Mouse (Mus musculus): ENCODE data around the gene Lnx2.

Gene Lnx2

DNA sequence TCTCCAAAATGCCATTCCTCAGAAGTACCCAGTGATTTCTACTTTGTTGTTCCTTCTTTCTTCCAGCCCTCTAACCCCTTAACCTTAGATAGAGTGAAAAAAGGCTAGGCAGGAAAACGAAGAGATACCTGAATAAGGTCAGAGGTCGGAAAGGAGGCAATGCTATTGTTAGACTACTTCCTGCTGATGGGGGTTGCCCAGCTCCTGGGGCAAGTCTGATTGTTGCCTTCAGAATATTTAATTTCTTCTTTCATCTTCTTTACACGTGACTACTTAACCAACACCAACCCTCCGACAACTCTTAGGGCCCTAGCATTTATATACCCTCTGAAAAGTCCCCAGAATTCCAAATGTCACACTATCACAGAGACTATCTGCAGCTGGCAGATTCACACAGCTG is 10.3 kb downstream of the Lnx2 start:
- peak; percentile 76; the same call in 1 of the 2 replicates for TF ChIP-seq GATA4 (IDR thresholded peaks at IDR 0.05; ENCODE audit: insufficient replicate concordance, low read length)

DNA sequence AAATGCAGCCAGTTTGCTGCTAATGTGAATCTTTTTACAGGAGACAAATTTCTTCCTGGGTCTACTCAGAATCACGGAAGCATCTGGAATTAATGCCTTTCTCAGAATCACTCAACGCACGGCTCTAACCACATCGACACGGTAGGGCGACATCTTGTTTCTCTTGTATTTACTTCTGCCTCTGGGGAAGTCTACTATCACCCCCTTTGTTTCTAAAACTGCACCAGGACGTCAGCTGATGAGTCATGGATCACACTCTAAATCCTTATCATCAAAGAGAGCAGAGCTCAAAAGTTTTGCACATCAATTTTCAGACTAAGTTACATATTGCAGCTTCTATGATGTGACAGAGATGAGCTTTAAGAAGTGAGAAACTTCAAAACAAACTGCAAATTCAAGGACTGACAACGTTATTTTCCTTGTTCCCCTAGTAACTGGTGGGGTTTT is 13.1 kb downstream of the Lnx2 start:
- peak; percentile 29; the same call in 1 of the 2 replicates for TF ChIP-seq GATA4 (IDR thresholded peaks at IDR 0.05; ENCODE audit: insufficient replicate concordance, low read length)

DNA sequence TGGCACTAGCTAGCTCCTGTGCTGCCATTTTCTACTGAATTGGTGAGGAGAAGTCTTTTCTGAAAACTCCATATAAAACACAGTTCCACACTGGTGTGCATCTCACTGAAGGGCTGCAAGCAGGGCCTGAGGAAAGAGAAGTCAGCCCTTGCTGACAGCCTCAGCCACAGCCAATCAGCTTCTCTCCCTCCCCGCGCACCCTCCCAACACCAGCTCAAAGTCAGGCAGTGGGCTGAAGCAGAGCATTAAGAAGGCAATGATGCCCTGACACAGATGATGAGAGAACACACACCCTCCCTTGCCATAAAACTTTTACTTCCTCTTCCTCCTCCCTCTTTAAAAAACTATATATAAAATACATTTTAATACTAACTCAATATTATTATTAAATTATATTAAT is 16.4 kb downstream of the Lnx2 start:
- TF ChIP-seq GATA4 (IDR thresholded peaks at IDR 0.05; ENCODE audit: insufficient replicate concordance, low read length): no peak

DNA sequence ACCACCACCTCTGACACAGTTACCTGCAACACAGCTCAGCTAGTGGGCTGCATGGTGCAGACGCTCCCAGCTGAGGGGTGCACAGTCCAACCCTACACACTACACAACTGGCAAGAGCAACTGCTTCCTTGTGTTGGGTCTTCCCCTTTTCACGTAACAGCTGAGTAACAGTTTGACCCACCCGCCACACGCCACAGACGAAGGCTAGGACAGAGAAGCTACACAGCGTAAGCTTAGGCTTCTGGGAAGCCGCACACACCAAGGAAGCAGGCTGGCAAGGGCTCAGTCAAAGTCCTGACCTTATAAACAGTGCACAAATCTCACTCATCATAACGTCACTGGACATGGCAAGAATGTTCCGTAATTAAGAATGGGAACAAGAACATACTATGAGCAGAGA is 17.1 kb downstream of the Lnx2 start:
- TF ChIP-seq GATA4 (IDR thresholded peaks at IDR 0.05; ENCODE audit: insufficient replicate concordance, low read length): no peak

DNA sequence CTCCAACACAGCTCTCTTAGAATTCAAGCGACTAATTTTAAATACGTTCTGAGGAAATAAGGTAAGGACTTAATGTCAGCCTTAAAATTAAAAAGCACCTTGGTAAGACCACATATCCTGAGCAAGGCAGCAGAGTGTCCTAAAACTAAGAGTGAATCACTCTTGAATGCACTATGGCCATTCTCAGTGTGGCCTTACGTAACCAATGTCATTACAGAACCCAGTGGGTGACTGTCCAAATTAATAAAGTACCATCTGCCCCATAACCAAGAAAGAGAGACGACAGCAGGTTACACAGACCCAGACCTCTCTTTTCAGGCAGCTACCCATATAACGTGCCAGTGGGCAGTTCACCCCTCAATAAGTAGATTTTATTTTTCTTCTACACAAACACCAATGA is 17.7 kb downstream of the Lnx2 start:
- no peak for TF ChIP-seq GATA4 (IDR thresholded peaks at IDR 0.05; ENCODE audit: insufficient replicate concordance, low read length)

DNA sequence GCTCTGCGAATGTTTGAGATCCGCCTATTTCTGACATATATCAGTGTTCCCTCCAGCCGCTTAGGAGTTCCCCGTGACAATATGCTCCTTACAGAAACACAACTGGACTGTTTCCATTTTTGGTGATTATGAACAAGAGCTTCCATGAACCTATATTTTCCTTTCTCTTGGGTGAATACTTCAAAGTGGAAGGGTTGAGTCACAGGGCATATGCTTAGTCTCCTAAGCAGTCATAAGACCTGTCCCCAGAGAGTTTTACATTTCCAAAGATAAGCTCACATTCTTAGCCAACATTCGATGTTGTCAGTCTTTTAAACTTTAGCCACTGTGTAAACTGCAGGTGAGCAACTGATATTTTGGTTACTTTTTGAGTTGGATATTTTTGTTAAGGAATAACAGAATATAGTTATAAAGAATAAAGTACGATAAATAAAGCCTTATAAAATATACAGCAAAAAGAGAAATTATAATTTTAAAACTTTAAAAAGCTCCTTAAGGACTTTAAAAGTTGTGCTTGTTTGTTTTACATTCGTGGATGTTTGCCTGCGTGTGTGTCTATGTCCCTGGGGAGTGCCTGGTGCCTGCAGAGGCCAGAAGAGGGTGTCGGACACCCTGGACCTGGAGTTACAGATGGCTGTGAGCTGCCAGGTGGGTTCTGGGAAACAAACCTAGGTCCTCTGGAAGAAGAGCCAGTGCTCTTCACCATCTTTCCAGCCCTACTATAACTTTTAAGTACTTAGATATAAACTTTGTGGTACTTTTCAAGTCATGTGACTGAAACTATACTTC is 18.6 kb downstream of the Lnx2 start:
- no peak for TF ChIP-seq GATA4 (IDR thresholded peaks at IDR 0.05; ENCODE audit: insufficient replicate concordance, low read length)

DNA sequence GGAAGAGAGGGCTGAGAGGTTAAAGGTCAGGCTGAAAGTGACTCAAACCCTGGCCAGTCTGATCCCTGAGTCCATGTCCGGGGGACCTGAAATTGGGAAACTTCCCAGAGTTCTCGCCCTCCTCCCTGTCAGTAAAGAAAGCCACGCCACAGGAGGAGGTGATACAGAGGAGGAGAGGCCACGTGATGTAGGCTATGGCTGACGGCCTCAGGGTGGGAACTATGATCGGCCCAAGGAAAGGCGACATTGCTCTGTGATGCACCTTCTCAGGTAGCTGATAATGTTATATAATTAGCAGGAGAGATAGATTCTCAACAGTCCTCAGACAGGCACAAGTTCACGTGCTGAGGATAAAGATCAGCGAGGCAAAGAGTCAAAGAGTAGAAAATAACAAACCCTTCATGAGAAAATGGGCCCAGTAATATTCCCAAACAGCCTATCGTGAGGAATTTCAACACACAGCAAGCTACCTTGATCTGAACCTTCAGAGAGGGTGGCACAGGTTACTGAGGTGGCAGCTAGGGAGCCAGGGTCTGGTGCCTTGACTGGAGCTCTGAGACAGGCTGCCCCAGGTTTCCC is 19.6 kb downstream of the Lnx2 start:
- TF ChIP-seq GATA4 (IDR thresholded peaks at IDR 0.05; ENCODE audit: insufficient replicate concordance, low read length): no peak

DNA sequence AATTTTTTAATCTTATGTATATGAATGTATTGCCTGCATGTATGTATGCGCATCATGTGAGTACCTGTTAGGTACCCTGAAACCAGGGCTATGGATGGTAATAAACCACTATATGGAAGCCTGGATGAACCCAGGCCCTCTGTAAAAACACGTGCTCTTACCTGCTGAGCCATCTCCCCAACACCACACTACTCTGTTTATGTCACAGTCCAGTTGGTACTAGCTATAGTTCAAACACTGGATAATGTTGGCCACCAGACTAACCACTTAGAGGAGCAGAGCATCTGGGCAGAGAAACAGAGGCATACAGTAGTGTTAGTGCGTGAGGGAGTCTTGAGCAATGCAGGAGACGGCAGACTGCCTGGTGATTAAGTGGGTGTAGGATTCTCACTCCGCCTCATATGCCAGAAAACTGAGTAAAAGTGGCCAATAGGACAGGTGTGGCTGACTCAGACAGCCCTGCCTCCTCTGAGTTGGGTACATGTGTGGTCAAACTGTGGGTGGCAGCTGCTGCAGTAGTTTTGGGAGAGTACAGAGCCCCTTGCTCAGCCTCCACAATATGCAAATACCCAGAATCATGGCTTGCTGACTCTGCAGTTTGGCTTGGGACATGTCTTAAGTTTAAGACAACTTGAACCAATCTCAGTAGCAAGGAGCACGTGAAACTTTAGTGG is 20.7 kb downstream of the Lnx2 start:
- TF ChIP-seq GATA4 (IDR thresholded peaks at IDR 0.05; ENCODE audit: insufficient replicate concordance, low read length): no peak

DNA sequence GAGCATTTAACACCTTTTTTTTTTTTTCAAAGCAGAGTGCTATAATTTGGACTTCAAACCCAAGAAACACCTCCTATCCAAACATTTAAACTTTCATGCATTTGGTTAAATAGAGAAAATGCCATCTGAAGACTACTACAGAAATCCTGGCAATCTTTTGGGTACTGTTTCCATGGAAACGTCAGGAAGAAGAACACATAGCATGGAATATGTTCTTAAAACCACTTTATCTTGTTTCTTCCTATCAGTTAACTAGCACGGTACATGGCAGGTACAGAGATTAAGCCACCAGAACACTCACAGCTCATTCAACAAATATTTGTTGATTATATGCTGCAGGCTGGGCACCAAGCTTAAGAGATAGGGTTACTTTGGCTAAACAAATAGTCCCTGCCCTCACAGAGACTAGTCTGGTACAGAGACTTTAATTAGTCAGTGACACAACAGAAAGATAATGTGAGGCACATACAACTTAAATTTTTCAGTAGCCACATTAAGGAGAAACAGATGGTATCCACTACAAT is 21.6 kb downstream of the Lnx2 start:
- peak; percentile 28; the same call in 1 of the 2 replicates for TF ChIP-seq GATA4 (IDR thresholded peaks at IDR 0.05; ENCODE audit: insufficient replicate concordance, low read length)

DNA sequence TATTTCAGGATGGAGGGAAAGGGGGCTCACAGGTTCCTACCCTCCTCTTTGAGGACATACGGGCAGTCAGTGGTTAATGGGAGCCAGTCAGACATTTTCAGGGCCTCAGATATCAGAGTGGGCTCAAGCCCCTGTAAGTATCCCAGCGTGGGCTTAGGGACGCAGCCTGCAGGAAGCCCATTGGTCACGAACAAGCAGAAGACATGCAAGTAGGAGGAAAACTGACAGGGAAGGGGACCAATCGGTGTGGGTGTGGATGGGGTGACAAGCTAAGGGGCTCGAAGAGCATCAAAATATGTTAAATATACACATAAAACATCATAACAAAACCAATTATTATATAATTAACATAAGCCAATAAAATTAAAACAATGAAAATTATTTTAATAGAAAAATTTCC is 22.1 kb downstream of the Lnx2 start:
- TF ChIP-seq GATA4 (IDR thresholded peaks at IDR 0.05; ENCODE audit: insufficient replicate concordance, low read length): no peak

DNA sequence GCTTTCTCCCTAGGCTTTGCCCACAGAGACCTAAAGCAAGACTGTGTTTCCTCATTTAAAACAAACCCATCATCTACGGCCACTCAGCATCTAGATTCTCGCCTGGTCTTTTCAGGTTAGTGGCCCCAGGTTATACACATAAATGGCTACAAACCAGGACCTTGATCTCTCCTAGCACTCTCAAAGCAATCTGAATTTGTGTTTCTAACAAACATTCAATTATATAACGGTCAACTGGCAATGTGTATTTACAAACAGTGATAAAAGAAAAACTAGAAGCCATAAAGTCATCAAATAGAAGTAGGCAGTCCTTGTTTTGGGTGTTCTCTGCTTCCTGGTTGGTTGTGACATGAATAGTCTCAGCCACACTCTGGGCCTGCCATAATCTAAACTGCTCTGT is 22.9 kb downstream of the Lnx2 start:
- no peak for TF ChIP-seq GATA4 (IDR thresholded peaks at IDR 0.05; ENCODE audit: insufficient replicate concordance, low read length)

DNA sequence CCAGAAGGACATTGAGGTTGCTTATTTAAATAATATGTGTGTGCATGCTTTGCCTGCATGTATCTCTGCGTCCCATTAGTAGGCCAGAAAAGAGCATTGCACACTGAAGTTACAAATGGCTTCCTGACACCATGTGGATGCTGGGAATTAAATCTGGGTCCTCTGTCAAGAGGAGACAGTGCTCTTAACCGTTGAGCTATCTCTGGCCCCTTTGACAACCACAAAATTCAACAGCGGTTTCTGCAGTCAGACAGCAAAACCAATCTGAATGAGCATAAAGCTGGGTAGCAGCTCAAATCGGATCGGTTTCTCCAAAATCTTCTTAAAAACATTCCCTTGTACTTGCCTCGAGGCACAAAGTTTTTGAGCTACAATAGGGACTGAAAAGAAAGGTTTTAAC is 23.3 kb downstream of the Lnx2 start:
- no peak for TF ChIP-seq GATA4 (IDR thresholded peaks at IDR 0.05; ENCODE audit: insufficient replicate concordance, low read length)

DNA sequence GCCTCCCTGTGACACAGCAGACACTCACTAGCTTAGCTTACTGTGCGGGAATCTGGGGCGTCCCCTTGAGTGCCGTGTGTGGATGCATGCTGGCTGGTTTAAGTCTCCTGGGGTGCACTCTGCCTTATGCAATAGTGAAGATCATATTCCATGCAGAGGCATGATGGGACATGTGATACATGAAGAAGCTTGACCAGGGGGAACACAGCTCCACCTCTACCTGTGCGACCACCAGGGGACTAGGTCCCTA is 24.2 kb downstream of the Lnx2 start:
- no peak for TF ChIP-seq GATA4 (IDR thresholded peaks at IDR 0.05; ENCODE audit: insufficient replicate concordance, low read length)

DNA sequence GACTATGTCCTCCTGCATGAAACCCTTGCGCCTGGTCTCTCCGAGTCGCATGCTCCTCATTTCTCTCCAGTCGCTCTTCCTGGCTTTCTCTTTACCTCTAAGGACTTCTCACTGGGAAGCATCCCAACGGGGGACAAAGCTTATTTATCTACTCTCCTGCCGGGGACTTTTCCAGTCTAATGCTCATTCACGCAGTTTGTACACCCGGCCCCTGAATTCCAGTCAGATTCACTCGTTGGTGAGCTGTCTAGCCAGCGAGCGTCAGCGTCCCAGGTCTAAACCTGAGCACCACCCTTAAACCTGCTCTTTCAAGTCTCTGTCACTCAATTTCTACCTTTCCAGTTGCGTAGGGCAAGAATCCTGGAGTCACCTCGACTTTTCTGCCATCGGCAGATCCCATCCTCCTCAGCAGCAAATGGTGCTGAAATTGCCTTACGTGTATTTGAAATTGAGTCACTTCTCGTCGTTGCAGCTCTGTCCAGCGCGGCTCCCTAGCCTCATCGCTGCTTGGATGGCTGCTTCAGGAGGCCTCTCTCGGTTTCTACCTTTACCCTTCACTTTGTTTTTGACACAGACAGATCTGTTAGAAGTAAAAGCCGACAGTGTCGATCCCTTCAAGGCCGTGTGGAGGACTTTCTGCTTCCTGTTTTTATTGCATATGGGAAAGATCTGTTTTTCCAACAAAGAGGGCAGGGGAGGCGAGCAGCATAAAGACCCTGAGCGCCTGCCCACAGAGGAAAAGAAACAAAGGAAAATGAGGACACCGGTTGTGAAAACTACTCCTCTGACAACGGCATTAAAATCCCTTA is 24.7 kb downstream of the Lnx2 start:
- no peak for TF ChIP-seq GATA4 (IDR thresholded peaks at IDR 0.05; ENCODE audit: insufficient replicate concordance, low read length)

DNA sequence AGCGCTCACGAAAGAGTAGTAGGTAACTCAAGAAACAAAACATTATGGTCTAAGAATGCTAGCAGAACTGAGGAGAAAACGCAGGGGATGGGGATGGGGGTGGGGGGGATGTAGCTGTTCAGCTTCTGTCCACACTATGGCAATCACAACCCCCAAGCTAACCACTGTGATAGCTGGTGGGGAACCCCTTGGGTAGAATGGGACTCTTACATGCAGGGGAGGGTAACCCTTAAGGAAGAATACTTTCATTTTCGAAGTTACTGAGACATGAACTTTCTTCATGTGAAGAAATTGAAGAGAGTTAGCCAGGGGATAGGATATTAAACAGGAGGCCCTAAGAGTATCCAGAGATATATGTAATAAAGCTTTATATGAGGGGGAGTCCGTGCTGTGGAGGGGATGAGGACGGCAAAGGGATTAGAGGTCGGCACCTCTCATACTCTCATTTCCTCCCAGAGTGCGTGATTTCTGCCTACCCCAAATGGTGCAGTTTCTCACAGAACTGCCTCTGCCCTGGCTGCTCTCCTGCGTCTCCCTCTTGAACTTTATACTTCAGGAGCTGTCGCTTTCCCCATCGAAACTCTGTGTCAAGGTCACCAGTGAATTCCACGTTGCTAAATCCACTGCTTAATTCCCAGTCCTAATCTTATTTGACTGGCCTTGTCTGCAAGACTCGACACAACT is 25.4 kb downstream of the Lnx2 start:
- TF ChIP-seq GATA4 (IDR thresholded peaks at IDR 0.05; ENCODE audit: insufficient replicate concordance, low read length): no peak

Data from liver, adult (tissue).